Mouse (Mus musculus): ENCODE data around the gene Matk.

DNA sequence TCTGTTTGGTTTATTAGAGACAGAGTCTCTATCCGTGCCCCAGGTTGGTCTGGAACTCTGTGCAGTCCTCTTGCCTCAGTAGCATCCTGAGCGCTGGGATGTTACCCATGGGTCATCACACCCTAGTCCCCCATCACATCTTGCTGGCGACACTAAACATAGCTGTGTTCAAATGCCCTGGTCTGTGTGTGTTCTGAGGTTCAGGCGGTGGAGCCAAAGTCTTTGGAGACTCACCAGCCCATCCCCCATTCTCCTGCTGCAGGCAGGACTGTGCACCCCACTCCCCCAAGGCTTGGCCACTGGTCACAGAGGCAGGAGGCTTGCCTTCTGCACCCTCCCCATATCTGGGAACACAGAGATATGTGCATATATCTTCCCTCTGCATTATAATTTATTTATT lies 48.6 kb upstream of the Matk start:
- no peak for TF ChIP-seq MYOD1 (IDR thresholded peaks at IDR 0.05; ENCODE audit: control insufficient read depth in 1 of 3, insufficient read length in 2 of 3, low read depth in 2 of 3)
- TF ChIP-seq POLR2A (IDR thresholded peaks at IDR 0.05; ENCODE audit: insufficient read length, low read depth) = no peak
- no peak for TF ChIP-seq REST (IDR thresholded peaks at IDR 0.05; ENCODE audit: insufficient read depth, insufficient read length)
- TF ChIP-seq TCF12 (IDR thresholded peaks at IDR 0.05; ENCODE audit: insufficient read depth, poor library complexity, severe bottlenecking) = no peak
- no peak for TF ChIP-seq E2F4 (IDR thresholded peaks at IDR 0.05; ENCODE audit: insufficient read depth)
- TF ChIP-seq USF1 (IDR thresholded peaks at IDR 0.05; ENCODE audit: low read depth) = no peak
- no peak for TF ChIP-seq POLR2AphosphoS2 (IDR thresholded peaks at IDR 0.05; ENCODE audit: insufficient read length, low read depth)
- TF ChIP-seq MYOG (IDR thresholded peaks at IDR 0.05; ENCODE audit: control insufficient read depth in 1 of 3, insufficient read depth in 1 of 3, insufficient read length in 2 of 3, low read depth in 2 of 3) = no peak
